Mouse (Mus musculus) myocyte (in vitro differentiated cells): ENCODE measurements around the gene Defb23.

Experiments
- CEBPB ChIP-seq: IDR thresholded peaks from 2 replicates; pipeline ENCODE4 v1.6.1; 2011; ENCODE audit warnings: mild to moderate bottlenecking, moderate library complexity; ENCODE audit not compliant: poor library complexity, insufficient read depth, severe bottlenecking
- E2F4 ChIP-seq: IDR thresholded peaks from one replicate; pipeline ENCODE4 v1.6.1; 2011; ENCODE audit warnings: mild to moderate bottlenecking, control low read depth, moderate library complexity; ENCODE audit not compliant: insufficient read depth
- MAX ChIP-seq: IDR thresholded peaks from one replicate; pipeline ENCODE4 v1.6.1; 2011; ENCODE audit warnings: low read depth, mild to moderate bottlenecking, control low read depth
- MYOD1 ChIP-seq, 3 experiments: IDR thresholded peaks; one replicate each; pipeline ENCODE4 v1.6.1; 2011; ENCODE audit warnings: control low read depth in 2 of 3, low read depth in 2 of 3, mild to moderate bottlenecking in 2 of 3, moderate library complexity in 1 of 3; ENCODE audit not compliant: insufficient read length in 2 of 3, control insufficient read depth in 1 of 3
- MYOG ChIP-seq, 3 experiments: IDR thresholded peaks; one replicate each; pipeline ENCODE4 v1.6.1; 2011; ENCODE audit warnings: control low read depth in 2 of 3, low read depth in 2 of 3, mild to moderate bottlenecking in 2 of 3; ENCODE audit not compliant: insufficient read length in 2 of 3, control insufficient read depth in 1 of 3, insufficient read depth in 1 of 3
- POLR2A ChIP-seq: IDR thresholded peaks from one replicate; pipeline ENCODE4 v1.6.1; 2011; ENCODE audit warnings: low read depth, mild to moderate bottlenecking, control low read depth, moderate library complexity; ENCODE audit not compliant: insufficient read length
- POLR2AphosphoS2 ChIP-seq: IDR thresholded peaks from one replicate; pipeline ENCODE4 v1.6.1; 2011; ENCODE audit warnings: low read depth, control low read depth; ENCODE audit not compliant: insufficient read length
- TCF12 ChIP-seq: IDR thresholded peaks from one replicate; pipeline ENCODE4 v1.6.1; 2011; ENCODE audit warnings: mild to moderate bottlenecking, control low read depth; ENCODE audit not compliant: poor library complexity, insufficient read depth, severe bottlenecking
- TCF3 ChIP-seq: IDR thresholded peaks from one replicate; pipeline ENCODE4 v1.6.1; 2011; ENCODE audit warnings: low read depth, control low read depth; ENCODE audit not compliant: insufficient read length

- TF ChIP-seq POLR2A: no peak
- TF ChIP-seq TCF12: no peak
- TF ChIP-seq POLR2AphosphoS2: no peak
- no peak for TF ChIP-seq TCF3
- no peak for TF ChIP-seq E2F4
- no peak for TF ChIP-seq MAX
- TF ChIP-seq MYOG (IDR thresholded peaks at IDR 0.05; ENCODE audit: control insufficient read depth in 1 of 3, insufficient read depth in 1 of 3, insufficient read length in 2 of 3, low read depth in 2 of 3): no peak
- no peak for TF ChIP-seq MYOD1 (IDR thresholded peaks at IDR 0.05; ENCODE audit: control insufficient read depth in 1 of 3, insufficient read length in 2 of 3, low read depth in 2 of 3)
- no peak for TF ChIP-seq CEBPB
These were observed 25.5 kb downstream of the Defb23 start for GRCm38 (mm10) chr2:152438963-152439362.
